Mouse (Mus musculus) kidney, postnatal 4 days (tissue): ENCODE measurements at regions not wholly inside any gene's neighbourhood (a gene's known extent, or its start where the extent isn't known, plus 50 kb on each side); places are given as distances from the start of the nearest gene placed in this dataset.

Source experiments
- DNase-seq, 2 experiments: peaks; one replicate each; pipeline ENCODE4 v3.0.0; 2021; ENCODE audit warnings: mixed read lengths in 2 of 2

DNA sequence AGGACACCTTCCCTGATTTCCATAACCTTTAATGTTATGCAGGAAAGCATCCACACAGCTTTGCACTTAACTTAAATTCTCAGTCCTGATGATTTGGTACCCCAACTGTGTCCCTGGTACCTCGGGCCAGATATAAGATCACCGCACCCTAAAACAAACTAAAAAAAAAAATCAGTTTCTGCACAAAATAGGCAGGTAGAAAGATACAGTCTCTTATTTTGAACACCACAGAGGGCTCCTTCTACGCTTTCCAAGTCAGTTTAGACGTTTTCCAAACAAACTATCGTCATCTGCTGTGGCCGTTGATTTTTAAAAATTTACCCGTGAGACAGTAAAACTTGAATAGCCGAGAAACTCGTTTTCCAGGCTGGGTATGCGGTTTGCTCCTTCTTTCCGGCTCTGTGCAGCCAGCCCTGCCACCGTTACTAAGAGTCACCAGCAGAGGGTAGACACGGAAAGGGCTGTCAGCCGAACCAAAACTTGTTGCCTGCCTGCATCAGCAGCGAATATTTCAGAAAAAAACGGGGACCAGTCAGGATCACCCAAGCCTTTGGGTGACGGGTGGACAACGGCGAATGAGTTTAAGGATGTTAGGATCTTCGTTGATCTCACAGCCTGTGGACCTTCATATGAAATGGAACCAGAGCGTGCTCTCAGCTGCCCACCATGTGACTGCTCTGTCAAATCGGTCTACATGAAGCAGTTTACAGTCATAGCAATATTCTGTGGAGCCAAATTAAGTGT lies 74.4 kb upstream of the Gpc5 start:
- peak; percentile 68 to 78 for DNase-seq

DNA sequence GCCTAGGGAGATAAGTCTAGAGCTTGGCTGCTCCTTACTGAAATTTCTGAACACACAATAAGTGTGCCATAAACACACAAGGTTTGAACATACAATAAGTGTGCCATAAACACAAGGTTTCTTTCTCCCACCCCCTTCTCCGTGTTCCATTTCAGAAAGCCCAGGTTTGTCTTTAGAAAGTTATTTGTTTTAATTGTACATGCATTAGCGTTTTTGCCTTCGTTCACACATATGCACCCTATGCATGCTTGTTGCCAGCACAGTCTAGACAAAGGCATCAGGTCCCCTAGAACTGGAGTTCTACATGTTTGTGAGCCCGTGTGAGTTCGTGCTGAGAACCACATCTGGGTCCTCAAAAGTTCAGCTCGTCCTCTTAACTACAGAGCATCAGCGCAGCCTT lies 64.0 kb upstream of the Gpc5 start:
- DNase-seq: no peak

DNA sequence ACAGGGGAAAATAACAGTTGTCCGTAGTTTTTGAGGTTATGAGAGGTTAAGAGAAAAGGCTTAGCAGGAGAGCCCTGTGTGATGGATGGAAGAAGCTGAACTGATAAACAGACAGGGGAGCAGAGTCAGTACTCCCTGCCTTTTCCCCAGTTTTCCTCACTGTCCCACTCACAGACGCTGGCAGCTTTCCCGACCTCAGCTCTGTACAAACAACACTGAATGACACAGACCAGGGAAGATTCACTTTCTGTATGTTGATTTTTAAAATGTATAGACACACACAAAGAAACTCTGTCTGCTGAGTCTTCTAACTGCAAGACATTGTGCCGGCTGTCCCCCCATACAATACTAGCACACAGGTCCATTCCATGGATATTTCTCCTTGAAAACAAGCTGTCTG lies 60.3 kb upstream of the Gpc5 start:
- no peak for DNase-seq

DNA sequence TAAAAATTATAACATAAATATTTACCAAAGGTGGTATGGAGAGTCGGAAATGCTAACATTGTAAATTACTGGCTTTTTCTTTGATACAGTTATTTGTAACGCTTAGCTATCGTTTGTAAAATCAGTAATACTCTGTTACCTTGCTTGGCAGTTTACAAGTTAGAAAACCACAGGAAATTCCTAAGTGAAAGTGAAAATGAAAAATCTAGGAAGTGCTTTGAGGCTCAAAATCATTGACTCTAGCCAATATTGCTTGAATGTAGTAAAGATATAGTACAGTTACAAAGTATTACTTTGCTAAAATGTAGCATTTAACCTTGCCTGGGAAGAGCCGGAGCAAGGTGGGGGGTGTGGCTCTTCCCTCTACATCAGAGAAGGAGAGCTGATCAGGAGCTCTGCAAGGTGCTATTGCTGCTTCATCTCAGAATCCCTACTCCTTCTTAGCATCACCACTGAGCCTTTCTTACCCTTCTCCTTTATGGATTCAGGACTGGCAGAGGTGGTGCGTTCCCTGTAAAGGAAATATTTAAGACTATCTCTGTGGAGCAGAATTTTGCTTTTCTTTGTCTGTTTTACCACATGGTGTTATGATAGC lies 58.5 kb upstream of the Gpc5 start:
- no peak for DNase-seq

DNA sequence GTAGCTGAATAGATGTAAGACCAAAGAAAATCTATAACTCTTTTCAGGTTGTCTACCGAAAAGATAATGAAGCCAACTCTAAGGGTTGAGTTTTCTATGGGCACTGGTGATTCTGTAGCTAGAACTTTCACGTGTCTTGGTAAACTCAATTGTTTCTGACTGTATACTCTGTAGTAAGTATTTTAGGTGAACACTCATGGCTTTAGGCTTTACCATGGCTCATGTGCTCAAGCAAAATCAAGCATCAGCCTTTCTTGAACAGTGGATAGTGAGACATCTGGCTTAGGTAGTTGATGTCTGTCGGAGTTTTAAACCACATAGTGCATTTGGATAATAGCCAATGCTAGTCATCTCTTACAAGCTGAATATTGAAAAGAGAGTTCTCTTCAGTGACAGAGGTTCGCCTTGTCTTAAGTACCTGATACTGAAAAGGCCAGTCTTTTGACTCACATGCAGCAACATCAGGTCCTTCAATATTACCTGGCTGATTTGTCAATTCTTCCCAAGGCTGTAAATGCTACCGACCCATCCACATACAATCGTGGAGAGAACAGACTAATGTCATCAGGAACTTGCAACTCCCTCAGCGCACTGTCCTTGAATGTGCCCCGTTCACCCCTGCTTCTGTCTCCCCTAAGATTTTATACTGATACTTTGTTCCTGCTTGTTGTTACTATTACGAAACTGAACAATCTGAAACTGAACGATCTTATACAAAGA lies 57.1 kb upstream of the Gpc5 start:
- DNase-seq: no peak

DNA sequence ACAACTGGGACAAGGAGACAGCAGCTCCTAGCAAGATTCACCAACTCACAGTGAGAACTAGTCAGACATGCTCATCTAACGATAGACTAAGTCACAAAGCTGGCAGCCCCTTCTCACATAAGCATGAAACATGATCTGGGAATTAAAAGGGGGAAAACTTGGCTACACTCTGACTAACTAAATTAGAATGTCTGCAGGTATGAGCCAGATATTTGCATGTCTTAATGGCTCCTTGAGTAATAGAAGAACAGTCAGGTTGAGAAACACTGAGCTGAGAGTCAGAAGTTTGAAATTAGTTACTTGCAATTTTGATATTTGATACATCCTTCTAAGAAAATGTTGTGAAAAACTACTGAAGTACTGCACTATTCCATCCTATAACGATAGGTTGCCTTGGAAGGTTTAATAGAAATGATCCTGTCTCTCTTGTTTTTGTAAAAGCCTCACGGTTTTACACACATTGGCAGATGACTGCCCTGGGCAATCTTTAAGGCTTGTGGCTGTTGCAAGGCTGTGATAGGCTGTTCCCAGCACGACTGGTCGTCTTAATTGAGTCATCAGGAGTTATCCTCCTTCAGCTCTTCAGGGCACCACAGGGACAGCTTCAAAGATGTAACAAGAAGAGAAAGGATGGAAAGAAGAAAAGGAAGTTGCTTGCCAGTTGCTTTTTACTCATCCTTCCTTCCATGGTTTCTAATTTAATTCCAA lies 54.8 kb upstream of the Gpc5 start:
- DNase-seq: no peak

DNA sequence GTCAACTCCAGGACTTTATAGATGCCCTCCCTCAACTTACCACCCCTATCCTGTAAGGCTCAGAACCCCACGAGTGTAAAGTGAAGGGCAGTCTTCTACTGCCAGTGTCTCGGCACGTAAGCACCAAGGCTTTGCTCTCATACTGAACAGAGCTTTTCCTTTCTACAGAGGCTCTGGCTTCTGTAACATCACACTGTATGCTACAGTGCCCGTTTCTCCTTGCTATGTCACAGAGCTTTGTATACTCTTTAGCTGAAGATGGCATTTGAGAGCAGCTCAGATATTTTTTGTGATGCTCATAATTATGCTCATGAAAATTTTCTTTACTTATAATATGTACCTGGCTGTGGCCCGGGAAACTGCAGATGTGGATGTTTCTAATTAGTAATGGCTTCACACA lies 53.2 kb upstream of the Gpc5 start:
- DNase-seq: no peak

DNA sequence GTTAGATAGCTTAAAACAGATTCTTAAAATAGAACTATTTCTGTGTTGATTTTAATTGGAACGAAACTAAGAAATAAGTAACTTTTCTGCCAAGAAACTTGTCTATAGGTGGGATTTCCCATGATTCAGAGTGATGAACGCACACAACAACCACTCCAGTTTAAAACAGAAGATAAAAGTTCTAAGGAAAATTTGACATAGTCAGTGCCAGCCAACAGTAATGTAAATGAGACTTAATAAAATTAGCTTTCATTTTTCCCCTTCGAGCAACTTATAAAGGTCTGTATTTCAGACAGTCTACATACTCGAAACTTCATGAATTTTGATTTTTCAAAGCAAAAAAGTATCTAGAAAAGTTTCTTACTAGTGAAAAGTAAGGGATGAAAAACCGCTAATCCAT lies 52.5 kb upstream of the Gpc5 start:
- no peak for DNase-seq

DNA sequence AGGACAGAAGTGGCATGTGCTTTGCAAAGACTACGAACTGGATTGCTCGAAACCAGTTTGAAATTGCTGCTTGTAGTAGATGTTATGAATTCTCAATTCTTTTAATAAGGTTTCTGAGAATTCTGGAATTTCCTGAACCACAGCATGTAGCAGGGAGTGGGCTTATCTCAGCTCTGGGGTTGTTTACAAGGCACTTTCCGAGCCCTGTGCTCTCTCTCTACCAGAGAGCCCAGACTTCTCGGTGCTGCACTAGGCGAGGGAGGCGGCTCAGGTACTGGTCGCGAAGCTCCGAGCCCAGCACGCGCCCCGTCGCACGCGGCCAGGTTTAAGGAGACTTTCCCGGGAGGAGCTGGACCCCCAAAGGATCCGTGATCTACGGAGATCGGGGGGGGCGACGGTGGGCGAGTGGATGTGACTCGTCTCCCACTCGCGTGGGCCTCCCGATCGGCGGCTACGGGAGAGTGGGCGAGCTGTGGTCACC lies 51.9 kb upstream of the Gpc5 start:
- DNase-seq: no peak

DNA sequence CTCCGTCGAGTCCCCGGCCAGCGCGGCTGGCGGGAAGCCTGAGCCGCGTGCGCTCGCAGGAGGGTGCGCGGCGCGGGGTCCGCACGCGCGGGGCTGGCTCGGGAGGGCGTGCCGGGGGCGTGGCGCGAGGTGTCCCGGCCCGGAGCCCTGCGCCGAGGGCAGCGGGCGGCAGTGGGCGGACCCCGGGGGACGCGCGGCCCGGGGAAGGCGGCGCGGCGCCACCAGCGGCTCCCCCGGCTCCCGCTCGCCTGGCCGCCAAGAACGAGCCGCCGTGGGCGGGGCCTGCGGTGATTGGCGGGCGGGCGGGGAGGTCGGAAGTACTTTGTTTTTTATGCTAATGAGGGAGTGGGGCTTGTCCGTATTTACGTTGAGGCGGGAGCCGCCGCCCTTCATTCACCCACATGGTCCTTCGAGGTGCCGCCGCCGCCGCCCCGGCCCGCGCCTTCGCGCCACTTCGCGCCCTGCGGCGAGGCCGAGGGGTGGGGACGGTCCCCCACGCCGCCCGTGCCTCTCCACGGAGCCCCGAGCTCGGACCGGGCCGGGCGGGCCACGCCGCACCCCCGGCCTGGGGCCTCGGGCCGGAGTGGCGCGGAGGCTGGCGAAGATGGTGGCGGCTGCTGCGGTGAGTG lies 51.3 kb upstream of the Gpc5 start:
- DNase-seq: peak; percentile 92 to 94

DNA sequence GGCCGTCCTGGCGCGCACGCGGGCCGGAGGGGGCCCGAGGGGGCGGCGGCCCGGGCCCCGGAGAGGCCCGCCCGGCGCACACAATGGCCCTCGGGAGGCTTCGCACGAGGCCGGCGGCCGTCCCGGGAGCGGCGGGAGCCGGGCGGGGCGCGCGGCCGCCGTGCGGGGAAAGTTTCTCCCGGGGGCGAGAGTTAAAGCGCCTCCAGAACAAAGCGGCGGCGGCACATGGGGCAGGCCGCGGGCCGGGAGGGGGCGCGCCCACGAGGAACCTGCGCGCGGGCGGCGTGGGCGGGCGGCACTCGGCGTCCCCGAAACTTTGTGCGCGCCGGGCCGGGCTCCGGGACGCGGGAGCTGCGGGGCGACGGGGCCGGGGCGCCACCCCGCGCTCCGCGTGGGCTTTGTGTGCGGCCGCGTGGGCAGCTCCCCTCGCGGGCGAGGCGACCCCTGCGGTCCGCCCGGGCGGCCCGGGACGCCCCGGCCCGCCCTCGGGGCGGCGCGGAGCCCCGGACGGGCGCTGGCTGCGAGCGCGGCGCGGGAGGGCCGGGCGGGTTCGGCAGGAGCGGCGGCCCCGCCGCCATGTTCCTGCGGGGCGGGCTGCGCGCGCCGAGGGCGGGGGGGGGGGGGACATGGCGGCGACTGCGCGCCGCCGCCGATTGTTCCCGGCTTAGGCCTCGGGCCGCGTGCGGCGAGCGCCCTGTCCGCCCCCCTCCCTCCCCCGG lies 50.5 kb upstream of the Gpc5 start:
- peak; percentile 44 to 65 for DNase-seq

DNA sequence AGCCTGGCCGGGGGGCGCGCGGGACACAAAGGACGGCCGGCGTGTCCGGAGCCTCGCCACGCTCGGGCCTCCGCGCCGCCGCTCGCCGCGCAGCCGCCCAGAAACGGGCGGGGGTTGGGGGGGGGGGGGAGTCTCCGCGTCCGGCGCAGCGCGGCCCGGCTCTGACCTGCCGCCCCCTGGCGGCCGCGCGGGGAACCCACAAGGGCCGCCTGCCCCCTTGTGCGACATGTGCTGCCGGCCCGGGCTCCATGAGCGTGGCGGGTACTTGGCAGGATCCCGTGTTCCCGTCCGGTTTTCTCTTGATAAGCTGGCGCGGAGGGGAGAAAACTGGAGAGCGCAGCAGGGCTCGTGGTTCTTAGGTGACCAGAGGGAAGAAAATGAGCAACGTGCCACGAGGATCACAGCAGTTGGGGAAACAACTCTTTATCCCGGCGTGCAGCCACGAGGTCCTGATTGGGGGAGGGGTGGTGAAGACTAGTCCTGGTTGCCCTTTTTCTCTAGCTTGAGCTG lies 49.9 kb upstream of the Gpc5 start:
- DNase-seq: peak; percentile 89 to 94
